In genomic region chrX:129701634-129702312, GRCm38 (mm10) we compare ENCODE assay signal across 18 mouse cellular contexts.
"Had no signal": no experiment of that assay in that cellular context is flagged by ENCODE, and none has a peak within 500 bp of the region (broad histone marks: within the 10 kb centered on the region; RNA-seq: fewer than 3 reads in every experiment).

No protein-coding gene starts in this region.

- H3K9ac ChIP-seq: limb, embryonic 12.5 days; limb, embryonic 15.5 days; liver, embryonic 13.5 days; midbrain, embryonic 12.5 days; neural tube, embryonic 13.5 days had no signal

- H3K9me3 ChIP-seq: limb, embryonic 12.5 days; limb, embryonic 15.5 days; liver, embryonic 13.5 days; megakaryocyte, embryonic 14.5 days; midbrain, embryonic 12.5 days; neural tube, embryonic 13.5 days had no signal

- H3K36me3 ChIP-seq: limb, embryonic 12.5 days; limb, embryonic 15.5 days; liver, embryonic 13.5 days; midbrain, embryonic 12.5 days; neural tube, embryonic 13.5 days had no signal

- ATAC-seq: hindbrain, postnatal 0 days; inflammation-experienced regulatory T-cells, adult 6 months; midbrain, embryonic 16.5 days had no signal

- H3K27ac ChIP-seq: hindbrain, postnatal 0 days; limb, embryonic 12.5 days; limb, embryonic 15.5 days; liver, embryonic 13.5 days; midbrain, embryonic 12.5 days; neural tube, embryonic 13.5 days had no signal

- DNase-seq: kidney, adult 11 months; kidney, adult 9 months; kidney, postnatal 10 days; kidney, postnatal 4 days; left cerebral cortex, postnatal 4 days; liver, embryonic 13.5 days; lung, postnatal 14 days; thymus, adult 18-20 months; thymus, postnatal 36 days had no signal

- H3K4me3 ChIP-seq: limb, embryonic 12.5 days; limb, embryonic 15.5 days; liver, embryonic 13.5 days; megakaryocyte, embryonic 14.5 days; midbrain, embryonic 12.5 days; myocyte; neural tube, embryonic 13.5 days had no signal

- H3K4me1 ChIP-seq: limb, embryonic 12.5 days; limb, embryonic 15.5 days; liver, embryonic 13.5 days; megakaryocyte, embryonic 14.5 days; midbrain, embryonic 12.5 days; neural tube, embryonic 13.5 days had no signal

- H3K4me2 ChIP-seq: limb, embryonic 12.5 days; limb, embryonic 15.5 days; liver, embryonic 13.5 days; midbrain, embryonic 12.5 days; neural tube, embryonic 13.5 days had no signal

- H3K27me3 ChIP-seq: limb, embryonic 12.5 days; limb, embryonic 15.5 days; liver, embryonic 13.5 days; midbrain, embryonic 12.5 days; neural tube, embryonic 13.5 days had no signal
